Mouse (Mus musculus): ENCODE results near the gene Dnase1l1. TPM values are rescaled to one million over a fixed set of nuclear protein-coding genes. Genes with fewer than 3 reads are reported as not detected.

The Dnase1l1 gene
- polyA plus RNA-seq, 1 experiment from 2014 or later, result 3.1 TPM

GRCm38 (mm10) chrX:74230038-74230437 is 52.1 kb downstream of the Dnase1l1 start:
- no peaks in the 10 kb centered on the region for H3K27me3 ChIP-seq (replicated peaks; ENCODE audit: control insufficient read depth, insufficient read depth, low read length)
- no peak overlapping the region for H3K27ac ChIP-seq (ENCODE audit: low read depth, low read length)
- no peak for DNase-seq (ENCODE audit: low spot score)
- no peaks in the 10 kb centered on the region for H3K4me1 ChIP-seq (ENCODE audit: control insufficient read depth, insufficient read depth, low read length)
- H3K9me3 ChIP-seq (replicated peaks; ENCODE audit: control insufficient read depth, low read length), result no peaks in the 10 kb centered on the region
- H3K4me2 ChIP-seq (ENCODE audit: low read length), result no peak overlapping the region
- no peak overlapping the region for H3K9ac ChIP-seq (ENCODE audit: low read length)
- ATAC-seq, result no peak
- H3K4me3 ChIP-seq (ENCODE audit: low read depth, low read length), result no peak overlapping the region
- peaks cover 100% of the 10 kb centered on the region for H3K36me3 ChIP-seq (ENCODE audit: control insufficient read depth, insufficient read depth, low read length)
- WGBS, result 52% methylated on average over 1 of the region's 1 CpGs

Small RNA genes lying within 50 kb of the gene (microRNA-seq; reads per million reads assigned to microRNA genes)
- not detected for gene Mir7091
- 0.40 reads per million for gene Mir7092

Other genes with a start within 250 kb of the Dnase1l1 start
- not detected in 2 replicates for gene Opn1mw, start 154.9 kb downstream of the Dnase1l1 start, polyA plus RNA-seq (2014; fragmentation: Nextera tagmentation; extraction: Ambion mirVana)
- 12.6 and 14.2 TPM in 2 replicates for gene Mecp2, start 147.0 kb downstream of the Dnase1l1 start, polyA plus RNA-seq (2014; fragmentation: Nextera tagmentation; extraction: Ambion mirVana)
- gene Tex28, start 114.5 kb downstream of the Dnase1l1 start, polyA plus RNA-seq (2014; fragmentation: Nextera tagmentation; extraction: Ambion mirVana), result not detected in 2 replicates
- 0.11 TPM in 1 of 2 replicates, not detected in the other for gene Tktl1, start 105.1 kb downstream of the Dnase1l1 start, polyA plus RNA-seq (2014; fragmentation: Nextera tagmentation; extraction: Ambion mirVana)
- 88.1 and 103 TPM in 2 replicates for gene Flna, start 32.5 kb downstream of the Dnase1l1 start, polyA plus RNA-seq (2014; fragmentation: Nextera tagmentation; extraction: Ambion mirVana)
- 26.1 and 37.9 TPM in 2 replicates for gene Emd, start 27.6 kb downstream of the Dnase1l1 start, polyA plus RNA-seq (2014; fragmentation: Nextera tagmentation; extraction: Ambion mirVana)
- 528 and 677 TPM in 2 replicates for gene Rpl10, start 11.5 kb downstream of the Dnase1l1 start, polyA plus RNA-seq (2014; fragmentation: Nextera tagmentation; extraction: Ambion mirVana)
- 60.2 and 65.0 TPM in 2 replicates for gene Taz, start 425 bp downstream of the Dnase1l1 start, polyA plus RNA-seq (2014; fragmentation: Nextera tagmentation; extraction: Ambion mirVana)
- gene Atp6ap1, start 14.8 kb upstream of the Dnase1l1 start, polyA plus RNA-seq (2014; fragmentation: Nextera tagmentation; extraction: Ambion mirVana), result 168 and 185 TPM in 2 replicates
- gene Gdi1, start 22.7 kb upstream of the Dnase1l1 start, polyA plus RNA-seq (2014; fragmentation: Nextera tagmentation; extraction: Ambion mirVana), result 614 and 712 TPM in 2 replicates
- 42.6 and 54.4 TPM in 2 replicates for gene Fam50a, start 30.7 kb upstream of the Dnase1l1 start, polyA plus RNA-seq (2014; fragmentation: Nextera tagmentation; extraction: Ambion mirVana)
- 36.4 and 47.5 TPM in 2 replicates for gene Plxna3, start 46.7 kb upstream of the Dnase1l1 start, polyA plus RNA-seq (2014; fragmentation: Nextera tagmentation; extraction: Ambion mirVana)
- gene Lage3, start 71.3 kb upstream of the Dnase1l1 start, polyA plus RNA-seq (2014; fragmentation: Nextera tagmentation; extraction: Ambion mirVana), result 90.8 and 109 TPM in 2 replicates
- 77.7 and 81.5 TPM in 2 replicates for gene Ubl4a, start 90.9 kb upstream of the Dnase1l1 start, polyA plus RNA-seq (2014; fragmentation: Nextera tagmentation; extraction: Ambion mirVana)
- gene Slc10a3, start 91.0 kb upstream of the Dnase1l1 start, polyA plus RNA-seq (2014; fragmentation: Nextera tagmentation; extraction: Ambion mirVana), result 6.8 and 7.8 TPM in 2 replicates
- 29.8 and 35.2 TPM in 2 replicates for gene Fam3a, start 110.9 kb upstream of the Dnase1l1 start, polyA plus RNA-seq (2014; fragmentation: Nextera tagmentation; extraction: Ambion mirVana)
- gene Ikbkg, start 111.0 kb upstream of the Dnase1l1 start, polyA plus RNA-seq (2014; fragmentation: Nextera tagmentation; extraction: Ambion mirVana), result 22.9 and 23.4 TPM in 2 replicates
- gene G6pdx, start 146.9 kb upstream of the Dnase1l1 start, polyA plus RNA-seq (2014; fragmentation: Nextera tagmentation; extraction: Ambion mirVana), result 67.9 and 68.4 TPM in 2 replicates
- not detected in 2 replicates for gene Gm6880, start 199.1 kb upstream of the Dnase1l1 start, polyA plus RNA-seq (2014; fragmentation: Nextera tagmentation; extraction: Ambion mirVana)